Comparison of ENCODE assay signal across 9 mouse cellular contexts in the genomic region with DNA sequence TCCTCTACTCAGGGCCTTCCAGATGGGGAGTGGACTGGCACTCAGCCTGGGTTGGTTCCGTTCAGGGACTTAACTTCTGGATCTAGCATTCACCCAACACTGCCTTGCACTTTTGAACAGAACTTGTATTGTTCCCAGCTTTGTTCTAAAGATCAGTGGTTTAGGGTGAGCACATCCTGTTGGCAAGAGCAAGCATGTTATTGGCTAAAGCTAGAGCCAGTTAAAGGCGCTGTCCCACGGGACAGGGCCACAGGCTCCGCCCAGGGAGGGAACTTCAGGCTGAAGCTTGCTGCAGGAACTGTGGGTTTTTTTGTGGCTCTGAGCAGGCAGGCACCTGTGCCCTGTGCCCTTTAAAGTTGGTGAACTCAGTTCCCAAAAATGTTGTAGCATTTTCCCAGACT. TPM values are rescaled to one million over a fixed set of nuclear protein-coding genes. Genes with fewer than 3 reads are reported as not detected.
DNase-seq lines count a peak whose midpoint lies in the region; ATAC-seq and TF ChIP-seq lines count a peak whose summit lies in the region.
"Had no signal": no experiment of that assay in that cellular context is flagged by ENCODE, and none has a peak within 500 bp of the region (broad histone marks: within the 10 kb centered on the region; RNA-seq: fewer than 3 reads in every experiment).

No protein-coding gene starts in this region.

- no peak overlapping the region for H3K4me2 ChIP-seq in heart, embryonic 11.5 days
- H3K4me2 ChIP-seq in myocyte (ENCODE audit: low read depth) = peak overlapping the region; percentile 68
- H3K4me2 ChIP-seq: limb, embryonic 12.5 days had no signal

- H3K27ac ChIP-seq in left cerebral cortex, adult 2 months = peak overlapping the region; percentile 71; the same call in 1 of the 2 replicates
- peak overlapping the region; percentile 22; the same call in 1 of the 2 replicates for H3K27ac ChIP-seq in heart, embryonic 11.5 days (ENCODE audit: low read depth, low read length)
- H3K27ac ChIP-seq: limb, embryonic 12.5 days had no signal

- no peak overlapping the region for H3ac ChIP-seq in myocyte (ENCODE audit: control insufficient read depth, insufficient read length)

- no peak for DNase-seq in left cerebral cortex, adult 2 months (ENCODE audit: extremely low spot score in 1 of 2, low spot score in 2 of 2)
- no peak for DNase-seq in left cerebral cortex, adult 11 months (ENCODE audit: low spot score)
- peak; percentile 79 for DNase-seq in brain, adult 2 months (ENCODE audit: low read depth, low spot score)
- peak; percentile 90 to 96 for DNase-seq in kidney, postnatal 36 days
- peak; percentile 88 for DNase-seq in thymus, postnatal 25 days
- no peak for DNase-seq in layer of hippocampus, adult 8-10 months (ENCODE audit: low spot score in 2 of 2)

- no peak for TF ChIP-seq CTCF in left cerebral cortex, adult 2 months (IDR thresholded peaks at IDR 0.05)

- no peaks in the 10 kb centered on the region for H3K36me3 ChIP-seq in heart, embryonic 11.5 days (ENCODE audit: control insufficient read depth, insufficient read depth, low read length)
- H3K36me3 ChIP-seq in myocyte (ENCODE audit: control insufficient read depth, insufficient read depth) = no peaks in the 10 kb centered on the region
- H3K36me3 ChIP-seq: limb, embryonic 12.5 days had no signal

- no peak overlapping the region for H3K4me3 ChIP-seq in left cerebral cortex, adult 2 months
- no peak overlapping the region for H3K4me3 ChIP-seq in heart, embryonic 11.5 days (ENCODE audit: low read depth, low read length)
- H3K4me3 ChIP-seq in myocyte = no peak overlapping the region
- H3K4me3 ChIP-seq: limb, embryonic 12.5 days had no signal

- no peaks in the 10 kb centered on the region for H3K27me3 ChIP-seq in heart, embryonic 11.5 days (ENCODE audit: control insufficient read depth, insufficient read depth, low read length)
- peaks cover 7% of the 10 kb centered on the region for H3K27me3 ChIP-seq in myocyte (ENCODE audit: control insufficient read depth, insufficient read depth, insufficient read length)
- H3K27me3 ChIP-seq: limb, embryonic 12.5 days had no signal

- no peak overlapping the region for H3K9ac ChIP-seq in heart, embryonic 11.5 days (ENCODE audit: low read depth, low read length)
- H3K9ac ChIP-seq: limb, embryonic 12.5 days had no signal

- no peak for ATAC-seq in heart, embryonic 11.5 days (replicated peaks; ENCODE audit: insufficient number of reproducible peaks, low FRiP score, low TSS enrichment)

- H3K4me1 ChIP-seq in heart, embryonic 11.5 days (ENCODE audit: control insufficient read depth, insufficient read depth, low read length) = peaks cover 20% of the 10 kb centered on the region

- no peak for TF ChIP-seq POLR2A in myocyte (IDR thresholded peaks at IDR 0.05; ENCODE audit: insufficient read length, low read depth)

- no peaks in the 10 kb centered on the region for H3K9me3 ChIP-seq in heart, embryonic 11.5 days (replicated peaks; ENCODE audit: control insufficient read depth, low read length)
- H3K9me3 ChIP-seq: limb, embryonic 12.5 days had no signal

- intact Hi-C loops in left cerebral cortex, adult 2 months (cut with DNase I) = no loop called here

- H3K79me2 ChIP-seq in myocyte (ENCODE audit: control insufficient read depth, insufficient read depth) = no peaks in the 10 kb centered on the region

- WGBS in heart, embryonic 11.5 days (ENCODE audit: insufficient replicate concordance) = 42% methylated on average over 4 of the region's 4 CpGs

TF ChIP-seq in myocyte, 11 proteins besides CTCF, POLR2A, EP300 and RAD21:
- peak; percentile 6 to 79 (median 55) for TF ChIP-seq MYOG (IDR thresholded peaks at IDR 0.05; ENCODE audit: control insufficient read depth in 1 of 3, insufficient read depth in 1 of 3, insufficient read length in 2 of 3, low read depth in 2 of 3)
- TF ChIP-seq CEBPB (IDR thresholded peaks at IDR 0.05; ENCODE audit: insufficient read depth, poor library complexity, severe bottlenecking) = no peak
- no peak for TF ChIP-seq MAX (IDR thresholded peaks at IDR 0.05; ENCODE audit: low read depth)
- TF ChIP-seq USF1 (IDR thresholded peaks at IDR 0.05; ENCODE audit: low read depth) = no peak
- no peak for TF ChIP-seq POLR2AphosphoS2 (IDR thresholded peaks at IDR 0.05; ENCODE audit: insufficient read length, low read depth)
- TF ChIP-seq TCF12 (IDR thresholded peaks at IDR 0.05; ENCODE audit: insufficient read depth, poor library complexity, severe bottlenecking) = peak; percentile 13
- no peak for TF ChIP-seq REST (IDR thresholded peaks at IDR 0.05; ENCODE audit: insufficient read depth, insufficient read length)
- peak in 2 of 3 experiments; percentile 54 to 77 for TF ChIP-seq MYOD1 (IDR thresholded peaks at IDR 0.05; ENCODE audit: control insufficient read depth in 1 of 3, insufficient read length in 2 of 3, low read depth in 2 of 3)

RNA-seq across cellular contexts. Expression of a gene that starts 22.9 kb away (rescaled TPM):
- total RNA-seq in left cerebral cortex, adult 2 months (2021) = 10 to 100 TPM; 68.3 to 78.2 TPM
- polyA plus RNA-seq in heart, embryonic 11.5 days (2014; fragmentation: Nextera tagmentation; extraction: Ambion mirVana) = 80.5 and 84.1 TPM in 2 replicates
- 292 TPM for polyA plus RNA-seq in myocyte (2012; fragmentation: generic; extraction: Trizol)
- 10 to 100 TPM; 53.6 to 81.4 (median 65.6) TPM for total RNA-seq in layer of hippocampus, adult 8-10 months (2022)

RNA-seq across cellular contexts. Expression of a gene that starts 34.3 kb away (rescaled TPM):
- total RNA-seq in left cerebral cortex, adult 2 months (2021) = under 1 TPM; 0.29 to 0.68 TPM
- 0.20 TPM in 1 of 2 replicates, not detected in the other for polyA plus RNA-seq in heart, embryonic 11.5 days (2014; fragmentation: Nextera tagmentation; extraction: Ambion mirVana)
- polyA plus RNA-seq in myocyte (2012; fragmentation: generic; extraction: Trizol) = 0.04 TPM
- under 1 TPM; 0.55 to 0.94 (median 0.79) TPM for total RNA-seq in layer of hippocampus, adult 8-10 months (2022)
- polyA plus RNA-seq: limb, embryonic 12.5 days had no signal

Comparison
In these comparisons a context has a peak if more than half of its experiments do, and no peak if none do; other contexts are left out.
1. DNase-seq: peak in brain, adult 2 months (single experiment), kidney, postnatal 36 days (2 of 2) and thymus, postnatal 25 days (single experiment); none in left cerebral cortex, adult 2 months (0 of 2), left cerebral cortex, adult 11 months (single experiment) and layer of hippocampus, adult 8-10 months (0 of 2).